Mouse (Mus musculus): Measurements from ENCODE around the gene Syngap1. TPM values are rescaled to one million over a fixed set of nuclear protein-coding genes. Genes with fewer than 3 reads are reported as not detected.

Gene Syngap1
- polyA plus RNA-seq, 1 experiment from 2014 or later, result 4.6 TPM

DNA sequence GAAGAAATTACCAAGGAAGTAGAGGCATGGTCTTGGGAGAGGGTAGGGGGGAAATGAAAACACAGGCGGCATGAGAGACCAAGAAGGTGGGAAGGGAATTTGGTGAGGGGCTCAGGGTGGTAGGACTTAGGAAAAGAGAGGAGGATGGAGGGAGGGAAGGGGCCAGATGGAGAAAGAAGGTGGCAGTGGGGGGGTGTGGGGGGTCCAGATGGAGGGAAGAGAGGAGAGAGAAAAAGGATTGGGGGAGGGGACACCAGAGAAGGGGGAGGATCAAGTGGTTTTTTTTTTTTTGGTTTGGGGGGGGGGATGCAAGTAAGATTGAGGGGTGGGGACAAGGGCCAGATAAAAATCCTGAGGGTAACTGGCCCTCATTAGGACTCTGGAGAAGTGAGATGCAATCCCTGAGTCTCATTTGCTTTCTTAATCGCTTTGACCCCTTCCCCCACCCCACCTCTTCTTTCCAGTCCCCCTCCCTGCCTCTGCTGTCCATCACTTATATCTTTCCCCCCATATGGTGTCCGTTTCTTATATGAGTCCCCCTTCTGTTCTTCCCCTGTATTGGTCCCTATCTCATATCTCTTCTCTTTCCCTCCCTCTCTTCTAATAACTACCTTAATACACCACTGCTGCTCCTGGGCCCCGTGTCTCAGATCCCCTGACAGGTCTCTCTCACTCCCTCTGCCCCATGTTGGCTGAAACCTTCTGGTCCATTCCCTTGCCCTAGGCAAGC, 953 bp downstream of the Syngap1 start:
- WGBS, result 2% methylated on average over 4 of the region's 4 CpGs
- 0 out of 2 replicates have a peak, but pooled peaks cover 5% of the 10 kb centered on the region for H3K36me3 ChIP-seq (ENCODE audit: control insufficient read depth, insufficient read depth, low read length)
- peaks cover 54% of the 10 kb centered on the region for H3K4me1 ChIP-seq (ENCODE audit: control insufficient read depth, insufficient read depth, low read length)
- H3K9ac ChIP-seq (ENCODE audit: low read depth, low read length), result peak overlapping the region; percentile 81
- peak overlapping the region; percentile 58 for H3K4me3 ChIP-seq (ENCODE audit: low read depth, low read length)
- peak overlapping the region; percentile 96 for H3K27ac ChIP-seq (ENCODE audit: low read length)
- H3K9me3 ChIP-seq (replicated peaks; ENCODE audit: control insufficient read depth, low read length, poor library complexity, severe bottlenecking), result no peaks in the 10 kb centered on the region
- H3K4me2 ChIP-seq (ENCODE audit: low read length), result peak overlapping the region; percentile 57
- no peak for ATAC-seq
- H3K27me3 ChIP-seq (ENCODE audit: control insufficient read depth, insufficient read depth, low read depth, low read length), result no peaks in the 10 kb centered on the region

DNA sequence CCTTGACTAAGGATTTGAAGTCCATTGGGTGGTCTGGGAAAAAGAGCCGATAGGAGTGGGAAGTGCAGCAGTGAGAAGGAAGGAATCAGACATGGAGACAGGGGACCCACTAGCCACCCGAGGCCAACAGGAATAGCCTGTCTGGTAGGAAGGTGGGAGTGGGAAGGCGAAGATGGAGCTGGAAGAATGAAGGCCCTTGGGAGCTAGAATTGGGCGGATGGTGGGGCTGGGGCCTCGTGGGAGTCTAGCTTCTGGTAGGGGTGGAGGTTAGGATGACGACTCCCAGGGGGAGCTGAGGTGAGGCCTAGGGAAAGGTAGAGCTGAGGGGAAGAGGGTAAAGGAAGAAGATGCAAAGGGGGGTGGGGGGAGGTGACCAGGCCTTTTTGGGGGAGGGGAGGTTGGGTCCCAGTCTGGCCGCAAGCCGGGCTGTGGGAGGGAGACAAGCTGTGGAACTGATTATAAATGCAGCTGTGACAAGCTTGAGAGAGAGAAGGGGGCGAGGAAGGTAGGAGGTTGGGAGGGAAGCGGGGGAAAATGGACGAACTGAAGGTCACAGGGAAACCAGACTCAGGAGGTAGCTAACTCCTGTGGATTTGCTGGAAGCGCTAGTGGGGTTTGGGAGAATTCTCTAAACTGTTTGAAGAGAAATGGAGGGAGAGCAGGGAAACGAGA, 4.9 kb downstream of the Syngap1 start:
- peak overlapping the region; percentile 37 for H3K4me3 ChIP-seq (ENCODE audit: low read depth, low read length)
- peak overlapping the region; percentile 77 for H3K27ac ChIP-seq (ENCODE audit: low read length)
- H3K36me3 ChIP-seq (ENCODE audit: control insufficient read depth, insufficient read depth, low read length), result no peaks in the 10 kb centered on the region
- peaks cover 58% of the 10 kb centered on the region for H3K4me1 ChIP-seq (ENCODE audit: control insufficient read depth, insufficient read depth, low read length)
- no peak for ATAC-seq
- H3K9ac ChIP-seq (ENCODE audit: low read depth, low read length), result peak overlapping the region; percentile 69
- 22% methylated on average over 13 of the region's 13 CpGs for WGBS
- H3K27me3 ChIP-seq (ENCODE audit: control insufficient read depth, insufficient read depth, low read depth, low read length), result no peaks in the 10 kb centered on the region
- peak overlapping the region; percentile 77 for H3K4me2 ChIP-seq (ENCODE audit: low read length)
- H3K9me3 ChIP-seq (replicated peaks; ENCODE audit: control insufficient read depth, low read length, poor library complexity, severe bottlenecking), result no peaks in the 10 kb centered on the region

DNA sequence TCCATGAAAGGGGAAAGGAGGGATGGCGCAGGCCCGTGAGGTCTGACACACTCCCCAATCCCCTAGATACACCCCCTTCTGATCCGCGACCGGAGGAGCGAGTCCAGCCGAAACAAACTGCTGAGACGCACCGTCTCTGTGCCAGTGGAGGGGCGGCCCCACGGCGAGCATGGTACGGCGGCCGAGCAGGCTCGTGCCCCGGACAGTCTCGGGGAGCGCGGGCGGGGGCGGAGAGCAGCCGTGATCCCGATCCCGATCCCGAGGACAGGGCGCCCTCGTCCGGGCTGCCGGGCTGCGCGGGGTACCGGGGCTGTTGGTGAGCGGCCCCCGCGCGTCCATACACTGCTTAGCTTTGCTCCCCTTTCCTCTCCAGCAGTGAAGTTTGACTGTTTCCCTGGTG, 5.5 kb downstream of the Syngap1 start:
- H3K4me1 ChIP-seq (ENCODE audit: control insufficient read depth, insufficient read depth, low read length), result peaks cover 62% of the 10 kb centered on the region
- ATAC-seq, result 0 out of 2 replicates have a peak, but pooled peaks have one; percentile 4

DNA sequence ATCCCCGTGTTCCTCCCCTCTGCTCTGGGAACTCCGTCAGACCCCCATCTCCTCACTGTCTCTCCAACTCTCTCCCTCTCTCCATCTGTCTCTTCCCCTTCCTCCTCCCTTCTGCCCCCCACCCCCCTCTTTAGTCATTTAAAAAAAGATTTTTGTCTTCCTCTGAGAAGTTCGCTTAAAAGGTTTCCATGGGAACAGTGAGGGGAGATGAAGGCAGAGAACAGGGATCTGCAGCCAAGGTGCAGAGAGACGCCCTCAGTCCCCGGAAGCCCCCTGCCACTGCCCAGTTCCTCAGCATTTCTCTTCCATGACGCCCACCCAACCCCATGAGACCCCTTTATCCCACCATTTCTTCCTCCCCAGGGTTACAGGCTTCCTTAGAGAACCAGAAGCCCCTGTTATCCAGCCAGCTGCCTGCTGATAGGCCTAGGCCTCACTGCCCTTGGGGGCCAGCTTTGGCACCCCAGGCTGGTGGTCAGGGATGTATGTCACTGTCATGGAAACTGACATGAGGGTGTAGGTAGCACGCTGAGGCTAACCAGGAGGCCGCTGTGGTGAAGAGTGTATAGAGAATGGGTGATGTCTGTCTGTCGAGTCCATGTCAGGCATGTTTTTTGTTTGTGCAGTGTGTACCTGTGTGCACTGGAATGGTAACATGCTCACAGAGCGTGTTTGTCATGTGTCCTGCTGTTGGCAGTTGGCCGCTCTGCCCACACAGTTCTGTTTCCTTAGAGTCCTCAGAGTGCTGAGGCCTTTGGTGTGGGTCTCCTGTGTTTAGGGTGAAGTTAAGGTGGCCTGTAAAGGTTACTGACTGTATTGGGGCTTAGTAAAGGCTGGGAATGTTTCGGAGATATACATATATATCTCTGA, 6.4 kb downstream of the Syngap1 start:
- Histone ChIP-seq H3K4me3 (ENCODE audit: low read depth, low read length) (peak overlapping the region; percentile 37), H3K4me2 (ENCODE audit: low read length) (peak overlapping the region; percentile 77), H3K9ac (ENCODE audit: low read depth, low read length) (peak overlapping the region; percentile 69), H3K36me3 (ENCODE audit: control insufficient read depth, insufficient read depth, low read length) (no peaks in the 10 kb centered on the region), H3K27me3 (ENCODE audit: control insufficient read depth, insufficient read depth, low read depth, low read length) (no peaks in the 10 kb centered on the region), H3K27ac (ENCODE audit: low read length) (peak overlapping the region; percentile 77), H3K4me1 (ENCODE audit: control insufficient read depth, insufficient read depth, low read length) (peaks cover 66% of the 10 kb centered on the region), H3K9me3 (replicated peaks; ENCODE audit: control insufficient read depth, low read length, poor library complexity, severe bottlenecking) (no peaks in the 10 kb centered on the region)
- WGBS, result 17% methylated on average over 12 of the region's 12 CpGs
- ATAC-seq, result no peak

More for the DNA sequence above, 5.5 kb downstream of the Syngap1 start:
- Histone ChIP-seq H3K4me3 (ENCODE audit: low read depth, low read length) (peak overlapping the region; percentile 37), H3K36me3 (ENCODE audit: control insufficient read depth, insufficient read depth, low read length) (no peaks in the 10 kb centered on the region), H3K9ac (ENCODE audit: low read depth, low read length) (peak overlapping the region; percentile 69), H3K4me2 (ENCODE audit: low read length) (peak overlapping the region; percentile 77), H3K27ac (ENCODE audit: low read length) (peak overlapping the region; percentile 77), H3K9me3 (replicated peaks; ENCODE audit: control insufficient read depth, low read length, poor library complexity, severe bottlenecking) (no peaks in the 10 kb centered on the region), H3K27me3 (ENCODE audit: control insufficient read depth, insufficient read depth, low read depth, low read length) (no peaks in the 10 kb centered on the region)
- WGBS, result 1% methylated on average over 35 of the region's 37 CpGs

GRCm38 (mm10) chr17:26948316-26949050, 7.4 kb downstream of the Syngap1 start:
- WGBS, result 0% methylated on average over 40 of the region's 87 CpGs
- Histone ChIP-seq H3K36me3 (ENCODE audit: control insufficient read depth, insufficient read depth, low read length) (no peaks in the 10 kb centered on the region), H3K4me3 (ENCODE audit: low read depth, low read length) (peak overlapping the region; percentile 78), H3K9me3 (replicated peaks; ENCODE audit: control insufficient read depth, low read length, poor library complexity, severe bottlenecking) (no peaks in the 10 kb centered on the region), H3K27me3 (ENCODE audit: control insufficient read depth, insufficient read depth, low read depth, low read length) (no peaks in the 10 kb centered on the region), H3K4me1 (ENCODE audit: control insufficient read depth, insufficient read depth, low read length) (peaks cover 71% of the 10 kb centered on the region), H3K27ac (ENCODE audit: low read length) (peak overlapping the region; percentile 93), H3K4me2 (ENCODE audit: low read length) (peak overlapping the region; percentile 91), H3K9ac (ENCODE audit: low read depth, low read length) (peak overlapping the region; percentile 85)
- ATAC-seq, result no peak

DNA sequence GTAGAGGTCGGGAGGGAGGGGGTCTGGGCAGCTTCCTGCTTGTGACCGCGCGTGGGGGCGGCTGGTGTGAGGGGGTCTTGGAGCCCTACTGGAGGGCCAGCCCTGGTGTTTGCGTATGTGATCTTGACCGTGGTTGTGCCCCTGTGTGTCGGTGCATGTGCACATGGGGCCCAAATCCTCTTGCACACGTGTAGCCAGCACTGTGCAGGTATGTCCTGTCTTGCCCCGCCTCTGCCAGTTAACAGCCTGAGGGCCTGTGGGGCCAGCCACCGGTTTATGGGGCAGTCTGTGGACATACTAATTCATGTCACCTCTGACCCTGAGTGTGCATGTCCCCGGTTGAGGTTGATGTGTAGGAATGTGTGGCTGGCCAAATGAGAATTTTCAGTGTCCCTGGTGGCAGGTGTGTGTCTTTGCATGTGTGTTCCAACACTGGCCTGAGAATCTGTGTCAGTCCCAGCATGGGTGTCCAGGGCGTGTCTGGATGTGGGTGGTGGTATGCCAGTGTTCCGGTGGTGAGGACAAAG, 8.1 kb downstream of the Syngap1 start:
- Histone ChIP-seq H3K4me3 (ENCODE audit: low read depth, low read length) (peak overlapping the region; percentile 78), H3K4me1 (ENCODE audit: control insufficient read depth, insufficient read depth, low read length) (peaks cover 74% of the 10 kb centered on the region), H3K27ac (ENCODE audit: low read length) (peak overlapping the region; percentile 93), H3K9ac (ENCODE audit: low read depth, low read length) (peak overlapping the region; percentile 85), H3K36me3 (ENCODE audit: control insufficient read depth, insufficient read depth, low read length) (no peaks in the 10 kb centered on the region), H3K27me3 (ENCODE audit: control insufficient read depth, insufficient read depth, low read depth, low read length) (no peaks in the 10 kb centered on the region), H3K4me2 (ENCODE audit: low read length) (peak overlapping the region; percentile 91), H3K9me3 (replicated peaks; ENCODE audit: control insufficient read depth, low read length, poor library complexity, severe bottlenecking) (no peaks in the 10 kb centered on the region)
- peak; percentile 16 for ATAC-seq
- 5% methylated on average over 13 of the region's 14 CpGs for WGBS

DNA sequence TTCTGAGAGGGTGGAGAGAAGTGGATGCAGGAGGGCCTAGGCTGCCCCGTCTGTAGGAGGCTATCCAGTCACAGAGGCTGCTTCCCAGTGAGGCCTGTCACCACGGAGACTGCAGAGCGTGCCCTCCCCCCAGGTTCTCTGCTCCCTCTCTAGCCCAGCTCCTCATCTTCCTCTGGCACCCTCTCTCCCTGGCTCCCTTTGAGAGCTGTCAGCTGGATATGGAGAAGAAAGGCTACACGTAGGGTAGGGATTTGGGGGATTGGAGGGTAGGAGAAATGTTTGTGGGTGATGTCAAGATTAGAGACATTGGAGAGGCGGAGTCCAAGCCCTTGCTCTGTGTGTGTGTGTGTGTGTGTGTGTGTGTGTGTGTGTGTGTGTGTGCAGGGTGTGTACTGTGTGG, 8.8 kb downstream of the Syngap1 start:
- ATAC-seq, result no peak
- Histone ChIP-seq H3K36me3 (ENCODE audit: control insufficient read depth, insufficient read depth, low read length) (peaks cover 1% of the 10 kb centered on the region), H3K4me3 (ENCODE audit: low read depth, low read length) (peak overlapping the region; percentile 78), H3K27me3 (ENCODE audit: control insufficient read depth, insufficient read depth, low read depth, low read length) (no peaks in the 10 kb centered on the region), H3K4me1 (ENCODE audit: control insufficient read depth, insufficient read depth, low read length) (peaks cover 75% of the 10 kb centered on the region), H3K4me2 (ENCODE audit: low read length) (peak overlapping the region; percentile 91), H3K9me3 (replicated peaks; ENCODE audit: control insufficient read depth, low read length, poor library complexity, severe bottlenecking) (no peaks in the 10 kb centered on the region), H3K9ac (ENCODE audit: low read depth, low read length) (peak overlapping the region; percentile 85), H3K27ac (ENCODE audit: low read length) (peak overlapping the region; percentile 93; the same call in 1 of the 2 replicates)
- 26% methylated on average over 5 of the region's 5 CpGs for WGBS

Measured in midbrain, embryonic 16.5 days (tissue).